Mouse (Mus musculus): Measurements from ENCODE around the gene Abca8b. TPM values are rescaled to one million over a fixed set of nuclear protein-coding genes. Genes with fewer than 3 reads are reported as not detected.
"Not testable (repeated sequence)": the region's sequence is repeated elsewhere in the genome, so short reads cannot be mapped to it uniquely, and the experiment has no call there.

Abca8b gene
- polyA plus RNA-seq, 1 experiment from 2014 or later: 1.1 TPM

DNA sequence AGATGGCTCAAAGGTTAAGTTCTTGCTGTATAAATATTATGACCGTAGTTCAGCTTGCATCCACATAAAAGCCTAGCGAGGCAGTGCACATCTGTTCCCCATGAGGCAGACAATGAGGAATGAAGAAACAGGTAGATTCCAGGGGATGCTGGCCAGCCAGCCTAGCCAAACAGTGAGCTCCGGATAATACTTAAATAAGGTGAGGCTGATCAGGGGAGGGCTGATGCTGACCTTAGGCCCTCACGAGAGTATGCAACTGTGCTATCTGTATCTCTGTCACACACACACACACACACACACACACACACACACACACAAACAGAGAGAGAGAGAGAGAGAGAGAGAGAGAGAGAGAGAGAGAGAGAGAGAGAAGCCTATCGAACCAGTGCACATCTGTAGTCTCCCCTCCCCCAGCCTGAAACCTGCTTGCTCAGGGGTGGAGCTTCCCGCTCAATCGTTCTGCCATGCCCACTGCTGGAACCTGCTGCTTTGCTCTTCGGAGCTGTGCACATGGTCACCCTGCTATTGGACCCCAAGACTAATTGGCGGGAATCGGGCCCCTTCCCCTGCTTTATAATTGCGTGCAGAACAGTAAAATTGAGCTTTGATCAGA is 8.1 kb downstream of the Abca8b start:
- H3K27me3 ChIP-seq (ENCODE audit: control insufficient read depth, insufficient read depth, low read length); H3K36me3 ChIP-seq (ENCODE audit: control insufficient read depth, insufficient read depth); H3K9ac ChIP-seq (ENCODE audit: low read length); H3K27ac ChIP-seq (ENCODE audit: low read length); H3K4me1 ChIP-seq (ENCODE audit: control insufficient read depth, insufficient read depth, low read length); ATAC-seq (replicated peaks; ENCODE audit: extremely low read depth, insufficient read depth, low FRiP score); H3K4me2 ChIP-seq (ENCODE audit: low read depth, low read length); H3K9me3 ChIP-seq (replicated peaks; ENCODE audit: control insufficient read depth, low read length); H3K4me3 ChIP-seq (ENCODE audit: low read length): not testable (repeated sequence)
- 49% methylated on average over 11 of the region's 11 CpGs for WGBS

DNA sequence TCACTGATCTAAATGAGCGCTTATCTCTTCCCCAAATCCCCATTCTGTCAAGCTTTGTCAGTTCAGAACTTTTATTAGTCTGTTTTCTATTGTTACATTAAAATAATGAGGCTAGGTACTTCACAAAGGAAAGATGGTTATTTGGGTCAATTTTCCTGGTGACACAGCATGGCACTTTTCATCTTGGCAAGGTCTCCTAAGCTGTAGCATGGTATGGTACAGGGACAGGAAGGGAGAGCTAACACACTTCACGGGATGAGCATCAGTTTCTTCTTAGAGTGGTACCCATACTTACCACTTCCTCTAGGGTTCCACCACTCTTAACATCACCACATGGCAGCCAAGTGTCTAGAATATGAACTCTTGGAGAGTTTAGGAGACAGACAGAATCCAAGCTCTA is 13.8 kb downstream of the Abca8b start:
- Histone ChIP-seq H3K4me3 (ENCODE audit: low read length) (no peak overlapping the region), H3K4me1 (ENCODE audit: control insufficient read depth, insufficient read depth, low read length) (no peaks in the 10 kb centered on the region), H3K27ac (ENCODE audit: low read length) (no peak overlapping the region), H3K27me3 (ENCODE audit: control insufficient read depth, insufficient read depth, low read length) (no peaks in the 10 kb centered on the region), H3K36me3 (ENCODE audit: control insufficient read depth, insufficient read depth) (no peaks in the 10 kb centered on the region), H3K4me2 (ENCODE audit: low read depth, low read length) (no peak overlapping the region), H3K9me3 (replicated peaks; ENCODE audit: control insufficient read depth, low read length) (peaks cover 4% of the 10 kb centered on the region), H3K9ac (ENCODE audit: low read length) (no peak overlapping the region)
- ATAC-seq (replicated peaks; ENCODE audit: extremely low read depth, insufficient read depth, low FRiP score): no peak
- 81% methylated on average over 2 of the region's 2 CpGs for WGBS

DNA sequence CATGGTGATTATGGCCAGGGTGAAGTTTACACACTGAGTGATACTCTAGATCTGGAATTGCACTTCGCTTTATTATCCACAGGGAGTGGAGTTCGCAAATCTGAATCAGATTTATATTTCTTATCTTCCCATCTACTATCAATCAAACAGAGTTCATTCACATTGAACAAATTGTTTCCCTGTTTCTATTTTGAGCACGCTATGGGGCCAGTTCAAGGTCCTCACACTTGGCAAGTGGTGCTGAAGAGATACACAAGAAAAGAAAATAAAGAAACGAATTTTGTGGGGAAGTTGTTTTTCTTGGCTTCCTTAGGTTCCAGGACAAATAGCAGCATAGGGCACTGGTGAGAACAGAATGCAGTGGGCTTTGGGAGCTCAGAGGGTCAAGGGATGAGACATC is 25.1 kb downstream of the Abca8b start:
- Histone ChIP-seq H3K4me1 (ENCODE audit: control insufficient read depth, insufficient read depth, low read length) (no peaks in the 10 kb centered on the region), H3K4me3 (ENCODE audit: low read length) (no peak overlapping the region), H3K27ac (ENCODE audit: low read length) (no peak overlapping the region), H3K9me3 (replicated peaks; ENCODE audit: control insufficient read depth, low read length) (0 out of 2 replicates have a peak, but pooled peaks cover 6% of the 10 kb centered on the region), H3K4me2 (ENCODE audit: low read depth, low read length) (no peak overlapping the region), H3K36me3 (ENCODE audit: control insufficient read depth, insufficient read depth) (no peaks in the 10 kb centered on the region), H3K9ac (ENCODE audit: low read length) (no peak overlapping the region), H3K27me3 (ENCODE audit: control insufficient read depth, insufficient read depth, low read length) (no peaks in the 10 kb centered on the region)
- 64% methylated on average over 4 of the region's 4 CpGs for WGBS
- ATAC-seq (replicated peaks; ENCODE audit: extremely low read depth, insufficient read depth, low FRiP score): no peak

DNA sequence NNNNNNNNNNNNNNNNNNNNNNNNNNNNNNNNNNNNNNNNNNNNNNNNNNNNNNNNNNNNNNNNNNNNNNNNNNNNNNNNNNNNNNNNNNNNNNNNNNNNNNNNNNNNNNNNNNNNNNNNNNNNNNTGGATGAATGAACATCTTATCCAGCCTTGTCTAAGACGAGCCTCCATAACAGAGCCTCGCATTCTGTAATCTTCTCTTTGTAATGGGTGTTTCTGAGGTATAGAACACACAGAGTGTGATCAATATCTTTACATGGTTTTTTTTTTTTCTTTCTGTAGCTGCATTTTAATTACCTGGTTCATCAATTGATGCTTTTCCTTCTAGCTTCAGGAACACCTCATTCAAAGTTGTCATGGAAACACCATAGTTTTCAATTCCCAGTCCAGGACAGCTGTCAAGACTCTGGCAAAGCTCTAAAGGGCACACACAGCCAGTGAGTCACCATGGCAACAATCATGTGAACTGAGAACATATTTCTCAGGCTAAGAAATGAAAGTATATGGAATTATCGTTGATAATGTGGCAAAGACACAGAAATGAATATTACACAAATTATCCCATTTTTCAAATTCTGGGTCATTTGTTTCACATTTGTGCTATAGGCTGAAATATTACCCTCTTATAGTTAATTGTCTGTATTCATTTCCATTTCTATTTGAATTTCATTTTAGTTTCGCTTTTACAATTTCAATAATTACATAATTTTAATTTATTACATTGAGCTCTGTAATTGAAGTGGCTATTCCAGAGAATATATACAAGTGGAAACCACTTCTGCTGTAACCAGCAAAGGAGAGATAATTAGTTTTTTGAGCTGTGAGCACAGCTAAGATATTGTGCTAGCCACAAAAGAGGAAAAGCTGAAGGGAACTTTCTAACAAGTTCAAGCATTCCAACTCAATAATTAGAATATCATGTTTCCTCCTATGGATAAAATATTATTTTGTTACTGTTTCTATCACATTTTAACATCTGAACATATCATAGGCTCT is 33.9 kb downstream of the Abca8b start:
- Histone ChIP-seq H3K9ac (ENCODE audit: low read length) (no peak overlapping the region), H3K4me3 (ENCODE audit: low read length) (no peak overlapping the region), H3K4me1 (ENCODE audit: control insufficient read depth, insufficient read depth, low read length) (no peaks in the 10 kb centered on the region), H3K27ac (ENCODE audit: low read length) (no peak overlapping the region), H3K9me3 (replicated peaks; ENCODE audit: control insufficient read depth, low read length) (no peaks in the 10 kb centered on the region), H3K27me3 (ENCODE audit: control insufficient read depth, insufficient read depth, low read length) (no peaks in the 10 kb centered on the region), H3K36me3 (ENCODE audit: control insufficient read depth, insufficient read depth) (no peaks in the 10 kb centered on the region), H3K4me2 (ENCODE audit: low read depth, low read length) (no peak overlapping the region)
- no peak for ATAC-seq (replicated peaks; ENCODE audit: extremely low read depth, insufficient read depth, low FRiP score)
- whole genome bisulfite sequencing: 78% methylated on average over 4 of the region's 4 CpGs

DNA sequence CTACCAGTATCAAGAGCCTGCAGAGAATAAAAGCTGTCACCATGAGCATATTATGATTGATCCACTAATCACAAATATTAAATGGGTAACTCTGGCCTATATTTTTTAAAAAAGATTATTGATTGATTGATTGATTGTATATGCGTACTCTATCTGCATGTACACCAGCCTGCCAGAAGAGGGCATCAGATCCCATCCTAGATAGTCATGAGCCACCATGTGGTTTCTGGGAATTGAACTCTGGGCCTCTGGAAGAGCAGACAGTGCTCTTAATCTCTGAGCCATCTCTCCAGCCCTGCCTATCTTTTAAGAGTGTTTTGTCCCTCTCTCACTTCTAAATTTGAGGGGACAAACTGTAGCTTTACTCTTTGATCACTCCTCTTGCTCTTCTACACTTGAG is 40.5 kb downstream of the Abca8b start:
- no peak overlapping the region for H3K4me2 ChIP-seq (ENCODE audit: low read depth, low read length)
- WGBS: 76% methylated on average over 1 of the region's 1 CpGs

DNA sequence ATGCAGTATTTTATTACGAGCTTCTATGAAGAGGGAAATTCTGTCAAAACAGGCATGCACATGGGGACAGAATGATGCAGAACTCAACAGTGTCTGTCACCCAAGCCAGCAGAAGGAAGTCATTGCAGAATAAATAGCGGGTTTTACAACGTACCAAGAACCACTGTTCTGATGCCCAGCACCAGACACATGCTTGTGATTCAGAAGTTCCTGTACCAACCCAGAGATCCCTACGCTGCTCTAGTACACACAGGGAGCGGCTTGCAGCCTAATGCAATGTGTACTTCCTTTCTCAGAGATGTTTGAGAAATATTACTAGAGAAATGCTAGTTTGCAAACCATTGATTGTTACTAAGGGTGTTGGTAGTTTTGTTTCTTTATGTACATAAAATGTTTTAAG is 58.7 kb downstream of the Abca8b start:
- Histone ChIP-seq H3K27me3 (ENCODE audit: control insufficient read depth, insufficient read depth, low read length) (no peaks in the 10 kb centered on the region), H3K4me3 (ENCODE audit: low read length) (no peak overlapping the region), H3K9ac (ENCODE audit: low read length) (no peak overlapping the region), H3K4me1 (ENCODE audit: control insufficient read depth, insufficient read depth, low read length) (no peaks in the 10 kb centered on the region), H3K36me3 (ENCODE audit: control insufficient read depth, insufficient read depth) (no peaks in the 10 kb centered on the region), H3K27ac (ENCODE audit: low read length) (no peak overlapping the region), H3K9me3 (replicated peaks; ENCODE audit: control insufficient read depth, low read length) (no peaks in the 10 kb centered on the region), H3K4me2 (ENCODE audit: low read depth, low read length) (no peak overlapping the region)
- no peak for ATAC-seq (replicated peaks; ENCODE audit: extremely low read depth, insufficient read depth, low FRiP score)
- WGBS: 79% methylated on average over 5 of the region's 5 CpGs

More for the DNA sequence above, 40.5 kb downstream of the Abca8b start:
- no peaks in the 10 kb centered on the region for H3K27me3 ChIP-seq (ENCODE audit: control insufficient read depth, insufficient read depth, low read length)
- no peak for ATAC-seq (replicated peaks; ENCODE audit: extremely low read depth, insufficient read depth, low FRiP score)
- H3K36me3 ChIP-seq (ENCODE audit: control insufficient read depth, insufficient read depth): no peaks in the 10 kb centered on the region
- H3K9ac ChIP-seq (ENCODE audit: low read length): no peak overlapping the region
- H3K4me1 ChIP-seq (ENCODE audit: control insufficient read depth, insufficient read depth, low read length): no peaks in the 10 kb centered on the region
- H3K9me3 ChIP-seq (replicated peaks; ENCODE audit: control insufficient read depth, low read length): no peaks in the 10 kb centered on the region
- no peak overlapping the region for H3K27ac ChIP-seq (ENCODE audit: low read length)
- H3K4me3 ChIP-seq (ENCODE audit: low read length): no peak overlapping the region

DNA sequence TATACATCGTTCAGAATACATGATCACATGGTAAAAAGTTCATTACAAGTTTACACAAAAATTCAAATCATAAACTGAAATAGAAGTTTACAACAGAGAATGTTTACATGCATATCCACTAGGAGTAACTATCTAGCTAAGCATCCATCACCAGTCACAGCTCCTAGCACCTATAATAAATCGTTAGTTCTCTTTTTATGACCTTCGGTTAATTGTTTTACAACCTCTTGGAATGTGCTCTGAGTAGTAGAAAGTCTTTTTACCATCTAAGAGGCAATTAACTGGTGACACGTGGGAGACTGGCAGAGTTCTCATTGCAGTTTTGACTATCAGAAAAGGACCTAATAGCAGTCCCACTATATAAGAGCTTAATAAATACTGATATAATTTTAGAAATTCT is 62.4 kb downstream of the Abca8b start:
- not testable (repeated sequence) for H3K27ac ChIP-seq (ENCODE audit: low read length); H3K4me1 ChIP-seq (ENCODE audit: control insufficient read depth, insufficient read depth, low read length); H3K9ac ChIP-seq (ENCODE audit: low read length); H3K36me3 ChIP-seq (ENCODE audit: control insufficient read depth, insufficient read depth); H3K4me3 ChIP-seq (ENCODE audit: low read length); H3K9me3 ChIP-seq (replicated peaks; ENCODE audit: control insufficient read depth, low read length); ATAC-seq (replicated peaks; ENCODE audit: extremely low read depth, insufficient read depth, low FRiP score); H3K4me2 ChIP-seq (ENCODE audit: low read depth, low read length); H3K27me3 ChIP-seq (ENCODE audit: control insufficient read depth, insufficient read depth, low read length)
- WGBS: 64% methylated on average over 4 of the region's 4 CpGs

DNA sequence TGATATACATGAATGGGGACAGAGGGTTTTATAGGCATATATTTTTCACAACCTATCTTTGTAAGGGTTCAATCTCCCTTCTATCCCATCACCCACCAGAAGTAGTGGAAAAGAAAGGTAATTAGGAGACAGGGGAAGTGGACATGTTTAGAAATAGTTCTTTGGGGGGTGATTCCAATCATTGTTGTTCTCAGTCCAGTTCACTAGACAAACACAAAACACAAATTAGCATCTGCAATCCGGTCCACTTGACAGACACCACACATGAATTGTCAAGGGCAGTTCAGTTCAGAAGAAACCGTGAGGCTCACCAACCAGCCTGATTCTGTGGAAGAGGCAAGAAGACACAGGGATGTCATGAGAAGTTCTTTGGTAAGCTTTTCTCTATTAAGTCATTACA is 67.2 kb downstream of the Abca8b start:
- Histone ChIP-seq H3K4me2 (ENCODE audit: low read depth, low read length) (no peak overlapping the region), H3K27ac (ENCODE audit: low read length) (no peak overlapping the region), H3K9me3 (replicated peaks; ENCODE audit: control insufficient read depth, low read length) (no peaks in the 10 kb centered on the region), H3K27me3 (ENCODE audit: control insufficient read depth, insufficient read depth, low read length) (no peaks in the 10 kb centered on the region), H3K36me3 (ENCODE audit: control insufficient read depth, insufficient read depth) (no peaks in the 10 kb centered on the region), H3K4me3 (ENCODE audit: low read length) (no peak overlapping the region), H3K4me1 (ENCODE audit: control insufficient read depth, insufficient read depth, low read length) (peaks cover 9% of the 10 kb centered on the region), H3K9ac (ENCODE audit: low read length) (no peak overlapping the region)
- 92% methylated on average over 2 of the region's 2 CpGs for WGBS
- ATAC-seq (replicated peaks; ENCODE audit: extremely low read depth, insufficient read depth, low FRiP score): no peak
